Mouse (Mus musculus) CH12.LX (cell line): ENCODE measurements at regions not wholly inside any gene's neighbourhood (a gene's known extent, or its start where the extent isn't known, plus 50 kb on each side); places are given as distances from the start of the nearest gene placed in this dataset.
A peak's percentile ranks its signal among the peaks of the same experiment; 100 is the strongest.

Experiments used
- DNase-seq: peaks from one replicate; pipeline ENCODE4 v3.0.0-alpha.2; 2013; ENCODE audit errors: extremely low read depth
- H3K27ac ChIP-seq: 2 replicates; pipeline ENCODE4 v1.5.1; 2012; ENCODE audit warnings: low read depth, mild to moderate bottlenecking, control low read depth, moderate library complexity; ENCODE audit not compliant: insufficient read depth
- H3K27me3 ChIP-seq: replicated peaks from 2 replicates; pipeline ENCODE3; 2012; ENCODE audit warnings: inconsistent platforms
- H3K36me3 ChIP-seq, 2 experiments: replicated peaks in 1 of 2; 2 replicates each; pipeline versions ENCODE3 to v1.6.1; 2012; ENCODE audit warnings: inconsistent platforms in 1 of 2, low read length in 1 of 2, mild to moderate bottlenecking in 1 of 2, mixed read lengths in 1 of 2, moderate library complexity in 1 of 2; ENCODE audit not compliant: control insufficient read depth in 1 of 2, insufficient read depth in 1 of 2
- H3K4me1 ChIP-seq, 2 experiments: 2 replicates each; pipeline ENCODE4 v1.6.1; 2012; ENCODE audit warnings: inconsistent platforms in 1 of 2, moderate library complexity in 1 of 2; ENCODE audit not compliant: insufficient read depth in 2 of 2, control insufficient read depth in 1 of 2
- H3K4me2 ChIP-seq: 2 replicates; pipeline ENCODE4 v1.6.1; 2012; ENCODE audit warnings: low read depth, mild to moderate bottlenecking, control low read depth; ENCODE audit not compliant: poor library complexity, insufficient read depth, severe bottlenecking
- H3K4me3 ChIP-seq, 3 experiments: fragments of 150-350 bp in 1 of 3; sonication (generic) in 1 of 3; replicated peaks in 1 of 3; 2 replicates each; pipeline versions ENCODE3 to v1.5.1; 2011 to 2012; ENCODE audit warnings: low read depth in 2 of 3, low read length in 2 of 3, mild to moderate bottlenecking in 2 of 3, moderate library complexity in 2 of 3, control low read depth in 1 of 3, improper control_type of control experiment in 1 of 3, inconsistent platforms in 1 of 3, mixed read lengths in 1 of 3; ENCODE audit not compliant: poor library complexity in 1 of 3
- H3K79me2 ChIP-seq: replicated peaks from 2 replicates; pipeline ENCODE4 v1.6.1; 2012; ENCODE audit warnings: mild to moderate bottlenecking, moderate library complexity; ENCODE audit not compliant: control insufficient read depth, poor library complexity, insufficient read depth, severe bottlenecking; ENCODE audit errors: extremely low read depth
- H3K9ac ChIP-seq: 2 replicates; pipeline ENCODE4 v1.6.1; 2012; ENCODE audit warnings: low read depth, mild to moderate bottlenecking, control low read depth, moderate library complexity; ENCODE audit not compliant: insufficient read depth
- H3K9me3 ChIP-seq: replicated peaks from 2 replicates; pipeline ENCODE3; 2012; ENCODE audit warnings: low read length, inconsistent platforms, mixed read lengths
- BHLHE40 ChIP-seq: IDR thresholded peaks from 2 replicates; pipeline ENCODE4 v1.6.1; 2011; ENCODE audit warnings: mild to moderate bottlenecking, low read depth, low read length, improper control_type of control experiment
- CHD2 ChIP-seq: IDR thresholded peaks from 2 replicates; pipeline ENCODE4 v1.6.1; 2011; ENCODE audit warnings: low read length, improper control_type of control experiment
- EP300 ChIP-seq: IDR thresholded peaks from 2 replicates; pipeline ENCODE4 v1.6.1; 2011; ENCODE audit warnings: low read length, improper control_type of control experiment
- ETS1 ChIP-seq: conservative IDR thresholded peaks from 2 replicates; pipeline ENCODE4 v1.6.1; 2012; ENCODE audit warnings: low read depth, mild to moderate bottlenecking, inconsistent platforms, low read length, improper control_type of control experiment, moderate library complexity
- IRF4 ChIP-seq: IDR thresholded peaks from 2 replicates; pipeline ENCODE4 v1.6.1; 2014; ENCODE audit warnings: low read depth, mild to moderate bottlenecking, inconsistent platforms, low read length, improper control_type of control experiment
- JUN ChIP-seq: IDR thresholded peaks from 2 replicates; pipeline ENCODE4 v1.6.1; 2011; ENCODE audit warnings: low read depth, mild to moderate bottlenecking, low read length, improper control_type of control experiment, moderate library complexity; ENCODE audit not compliant: insufficient read depth
- KAT2A ChIP-seq: IDR thresholded peaks from 2 replicates; pipeline ENCODE4 v1.6.1; 2012; ENCODE audit warnings: low read length, improper control_type of control experiment, inconsistent platforms; ENCODE audit not compliant: insufficient replicate concordance
- MAFK ChIP-seq: IDR thresholded peaks from 2 replicates; pipeline ENCODE4 v1.6.1; 2011; ENCODE audit warnings: low read length, improper control_type of control experiment; ENCODE audit not compliant: insufficient replicate concordance
- MAX ChIP-seq: IDR thresholded peaks from 2 replicates; pipeline ENCODE4 v1.6.1; 2011; ENCODE audit warnings: low read length, improper control_type of control experiment
- MAZ ChIP-seq: IDR thresholded peaks from 2 replicates; pipeline ENCODE4 v1.6.1; 2012; ENCODE audit warnings: low read depth, mild to moderate bottlenecking, inconsistent platforms, low read length, improper control_type of control experiment, moderate library complexity
- MEF2A ChIP-seq: IDR thresholded peaks from 2 replicates; pipeline ENCODE4 v1.6.1; 2014; ENCODE audit warnings: low read depth, mild to moderate bottlenecking, inconsistent platforms, low read length, improper control_type of control experiment, borderline replicate concordance
- MXI1 ChIP-seq: IDR thresholded peaks from 2 replicates; pipeline ENCODE4 v1.6.1; 2011; ENCODE audit warnings: mild to moderate bottlenecking, low read depth, low read length, improper control_type of control experiment
- MYC ChIP-seq: IDR thresholded peaks from 2 replicates; pipeline ENCODE4 v1.6.1; 2011; ENCODE audit warnings: low read depth, mild to moderate bottlenecking, improper control_type of control experiment, low read length
- NRF1 ChIP-seq: IDR thresholded peaks from 2 replicates; pipeline ENCODE4 v1.6.1; 2014; ENCODE audit warnings: low read depth, mild to moderate bottlenecking, inconsistent platforms, low read length, improper control_type of control experiment, moderate library complexity
- POLR2A ChIP-seq: IDR thresholded peaks from 2 replicates; pipeline ENCODE4 v1.6.1; 2011; ENCODE audit warnings: low read depth, mild to moderate bottlenecking, improper control_type of control experiment, low read length
- POLR2AphosphoS2 ChIP-seq: IDR thresholded peaks from 2 replicates; pipeline ENCODE4 v1.6.1; 2011; ENCODE audit warnings: low read depth, low read length, improper control_type of control experiment
- RCOR1 ChIP-seq: conservative IDR thresholded peaks from 2 replicates; pipeline ENCODE4 v1.6.1; 2012; ENCODE audit warnings: low read depth, mild to moderate bottlenecking, inconsistent platforms, low read length, improper control_type of control experiment
- SIN3A ChIP-seq: IDR thresholded peaks from 2 replicates; pipeline ENCODE4 v1.6.1; 2012; ENCODE audit warnings: low read length, improper control_type of control experiment, inconsistent platforms
- UBTF ChIP-seq: IDR thresholded peaks from 2 replicates; pipeline ENCODE4 v1.6.1; 2012; ENCODE audit warnings: low read depth, mild to moderate bottlenecking, inconsistent platforms, low read length, improper control_type of control experiment, moderate library complexity
- ZMIZ1 ChIP-seq: IDR thresholded peaks from 2 replicates; pipeline ENCODE4 v1.6.1; 2012; ENCODE audit warnings: low read depth, mild to moderate bottlenecking, inconsistent platforms, low read length, improper control_type of control experiment
- ZNF384 ChIP-seq: IDR thresholded peaks from 2 replicates; pipeline ENCODE4 v1.6.1; 2012; ENCODE audit warnings: low read depth, low read length, improper control_type of control experiment, inconsistent platforms
- dilution Hi-C: fragments of 300-500 bp; cut with MboI; formaldehyde crosslinking; loops from 2 replicates; pipeline ENCODE4 v1.14.3; 2020; ENCODE audit warnings: low sequenced_read_pairs; ENCODE audit not compliant: extremely low pct_unique_long_range_greater_than_20kb, extremely low pct_ligation_motif_present
- in situ Hi-C: fragments of 300-500 bp; cut with MboI; formaldehyde crosslinking; loops from 3 replicates; pipeline ENCODE4 v1.14.3; 2019; ENCODE audit warnings: low sequenced_read_pairs, low pct_ligation_motif_present, low pct_unique_long_range_greater_than_20kb, mixed read lengths

DNA sequence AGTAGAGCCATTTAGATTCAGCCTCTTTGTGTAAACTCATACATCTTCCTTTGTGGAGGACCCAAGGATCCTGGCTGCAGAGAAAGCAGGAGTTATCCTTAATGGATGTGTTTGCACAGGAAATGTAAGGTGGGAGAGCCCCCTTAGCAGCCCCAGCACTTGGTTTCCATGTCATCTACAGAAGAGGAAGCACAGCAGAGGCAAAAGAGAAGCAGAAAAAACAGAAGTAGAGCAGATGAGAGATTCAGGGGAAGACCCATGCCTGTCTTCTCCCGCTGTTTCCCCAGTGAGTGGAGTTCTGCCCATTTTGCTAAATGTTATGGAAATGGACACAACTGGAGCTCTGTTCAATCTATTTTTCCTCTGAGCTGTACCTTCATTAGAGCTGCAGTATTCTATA lies 57.8 kb upstream of the Dgkh start:
- TF ChIP-seq UBTF: no peak
- no peak for TF ChIP-seq ZMIZ1
- TF ChIP-seq POLR2A: no peak
- TF ChIP-seq IRF4: peak; percentile 28; the same call in 1 of the 2 replicates
- TF ChIP-seq MAZ: no peak
- TF ChIP-seq EP300: peak; percentile 62
- 0 out of 2 replicates have a peak, but pooled peaks have one; percentile 25 for TF ChIP-seq SIN3A
- no peak for TF ChIP-seq MEF2A
- TF ChIP-seq BHLHE40: no peak
- no peak for TF ChIP-seq NRF1
- TF ChIP-seq RCOR1: no peak
- no peak; the same call in 1 of the 2 replicates for TF ChIP-seq ETS1
- no peak for TF ChIP-seq MYC
- TF ChIP-seq CHD2: no peak
- TF ChIP-seq ZNF384: peak; percentile 40; the same call in 1 of the 2 replicates
- Histone ChIP-seq H3K9ac (no peak overlapping the region), H3K79me2 (no peaks in the 10 kb centered on the region), H3K9me3 (peaks cover 5% of the 10 kb centered on the region), H3K4me1 (peaks cover 6 to 20% of the 10 kb centered on the region in 2 experiments; a peak in 3 of 4 replicates), H3K4me2 (no peak overlapping the region), H3K4me3 (no peak overlapping the region), H3K27ac (no peak overlapping the region), H3K27me3 (no peaks in the 10 kb centered on the region), H3K36me3 (no peaks in the 10 kb centered on the region)
- in situ Hi-C loops (no loop called here), dilution Hi-C loops (no loop called here)
- peak; percentile 45 for DNase-seq

DNA sequence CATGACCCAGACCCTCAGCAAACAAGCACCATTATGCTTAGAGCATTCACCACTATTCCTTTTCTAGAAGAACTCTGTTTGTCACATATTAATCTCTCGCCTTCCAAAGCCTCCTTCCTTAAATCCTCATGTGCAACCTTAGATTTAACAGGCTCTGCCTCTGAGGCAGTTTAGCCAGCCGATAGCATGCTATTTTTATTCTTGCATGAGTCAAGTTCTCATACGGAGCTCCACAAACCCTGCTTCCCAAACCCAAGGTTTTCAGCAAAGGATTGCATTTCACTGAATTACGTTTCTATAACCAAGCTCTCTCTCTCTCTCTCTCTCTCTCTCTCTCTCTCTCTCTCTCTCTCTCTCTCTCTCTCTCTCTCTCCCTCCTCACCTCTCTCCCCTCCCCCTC lies 52.1 kb upstream of the Vwa8 start:
- Histone ChIP-seq H3K36me3 (no peaks in the 10 kb centered on the region), H3K4me1 (peaks cover 0 to 17% of the 10 kb centered on the region in 2 experiments; a peak in 2 of 4 replicates), H3K9me3 (peaks cover 3% of the 10 kb centered on the region), H3K9ac (no peak overlapping the region), H3K27me3 (no peaks in the 10 kb centered on the region), H3K4me2 (no peak overlapping the region), H3K27ac (no peak overlapping the region), H3K79me2 (no peaks in the 10 kb centered on the region), H3K4me3 (no peak overlapping the region)
- no peak for TF ChIP-seq SIN3A
- TF ChIP-seq MAZ: no peak
- TF ChIP-seq MAFK: no peak
- no peak for TF ChIP-seq ZNF384
- no peak for TF ChIP-seq KAT2A
- TF ChIP-seq POLR2A: no peak
- no peak for TF ChIP-seq MXI1
- TF ChIP-seq POLR2AphosphoS2: no peak
- no peak for TF ChIP-seq JUN
- TF ChIP-seq MAX: no peak
- in situ Hi-C loops (no loop called here), dilution Hi-C loops (no loop called here)
- DNase-seq: no peak
